Mouse (Mus musculus) embryonic facial prominence, embryonic 11.5 days (tissue): ENCODE data around the gene Commd4. TPM values are rescaled to one million over a fixed set of nuclear protein-coding genes. Genes with fewer than 3 reads are reported as not detected.

Source experiments
- ATAC-seq: fragments of 200-750 bp; cut with Nextera tagmentation; replicated peaks from 2 replicates; pipeline ENCODE4 v1.8.0; 2017; ENCODE audit warnings: low read depth; ENCODE audit not compliant: insufficient number of reproducible peaks, low FRiP score, low TSS enrichment
- DNase-seq: peaks from one replicate; pipeline ENCODE4 v3.0.0-alpha.2; 2015; ENCODE audit warnings: low spot score
- H3K27ac ChIP-seq: fragments of 300-500 bp; sonication (generic); replicated peaks from 2 replicates; pipeline ENCODE4 v1.5.1; 2014; ENCODE audit warnings: mild to moderate bottlenecking, low read depth, low read length, control low read depth
- H3K27me3 ChIP-seq: fragments of 300-500 bp; sonication (generic); 2 replicates; pipeline ENCODE4 v1.6.1; 2014; ENCODE audit warnings: mild to moderate bottlenecking, low read length, moderate library complexity, mixed read lengths; ENCODE audit not compliant: control insufficient read depth, insufficient read depth
- H3K36me3 ChIP-seq: fragments of 300-500 bp; sonication (generic); replicated peaks from 2 replicates; pipeline ENCODE4 v1.6.1; 2014; ENCODE audit warnings: low read depth, mild to moderate bottlenecking, low read length, moderate library complexity, mixed read lengths; ENCODE audit not compliant: control insufficient read depth, insufficient read depth
- H3K4me1 ChIP-seq: fragments of 300-500 bp; sonication (generic); 2 replicates; pipeline ENCODE4 v1.6.1; 2014; ENCODE audit warnings: low read length, mixed read lengths; ENCODE audit not compliant: control insufficient read depth, insufficient read depth
- H3K4me2 ChIP-seq: fragments of 300-500 bp; sonication (generic); 2 replicates; pipeline ENCODE4 v1.6.1; 2014; ENCODE audit warnings: low read depth, mild to moderate bottlenecking, control low read depth, low read length, moderate library complexity
- H3K4me3 ChIP-seq: fragments of 300-500 bp; sonication (generic); 2 replicates; pipeline ENCODE4 v1.5.1; 2014; ENCODE audit warnings: low read depth, low read length, control low read depth
- H3K9ac ChIP-seq: fragments of 300-500 bp; sonication (generic); replicated peaks from 2 replicates; pipeline ENCODE4 v1.6.1; 2014; ENCODE audit warnings: mild to moderate bottlenecking, control low read depth, low read length
- H3K9me3 ChIP-seq: fragments of 300-500 bp; sonication (generic); replicated peaks from 2 replicates; pipeline ENCODE4 v1.6.1; 2016; ENCODE audit warnings: mild to moderate bottlenecking, low read length, inconsistent platforms, mixed read lengths; ENCODE audit not compliant: control insufficient read depth
- WGBS: fragments of 180-500 bp; shearing (Covaris S2); extraction: QIAGEN DNeasy Blood & Tissue Kit; methylation state at CpG from one replicate; pipeline ENCODE4 v1.1.7; 2014; 5-methylcytosine and 5-hydroxymethylcytosine counted together
- polyA plus RNA-seq: library from polyadenylated mRNA; unstranded; fragments of >200 nt; fragmentation: Nextera tagmentation; extraction: Ambion mirVana; gene quantifications from 2 replicates; pipeline ENCODE4 v1.2.1, GENCODE M21; 2014

Commd4 gene
- polyA plus RNA-seq, 1 experiment from 2014 or later = 70.8 TPM

GRCm38 (mm10) chr9:57139571-57139970 is 18.6 kb downstream of the Commd4 start:
- ATAC-seq (no peak), DNase-seq (no peak)
- no peak overlapping the region for H3K4me2 ChIP-seq
- H3K9ac ChIP-seq = no peak overlapping the region
- H3K4me3 ChIP-seq = no peak overlapping the region
- H3K27me3 ChIP-seq = no peaks in the 10 kb centered on the region
- WGBS = 93% methylated on average over 5 of the region's 5 CpGs
- no peaks in the 10 kb centered on the region for H3K9me3 ChIP-seq
- H3K36me3 ChIP-seq = peaks cover 5% of the 10 kb centered on the region
- no peaks in the 10 kb centered on the region for H3K4me1 ChIP-seq
- no peak overlapping the region for H3K27ac ChIP-seq

- Histone ChIP-seq H3K27ac (no peak overlapping the region), H3K4me3 (no peak overlapping the region), H3K4me1 (no peaks in the 10 kb centered on the region), H3K9me3 (no peaks in the 10 kb centered on the region), H3K27me3 (no peaks in the 10 kb centered on the region), H3K9ac (no peak overlapping the region), H3K36me3 (peaks cover 5% of the 10 kb centered on the region), H3K4me2 (no peak overlapping the region)
- WGBS = 92% methylated on average over 9 of the region's 9 CpGs
- no peak for ATAC-seq
- DNase-seq = no peak
Measured at GRCm38 (mm10) chr9:57139110-57139509, 19.0 kb downstream of the Commd4 start.

GRCm38 (mm10) chr9:57138507-57138906 is 19.6 kb downstream of the Commd4 start:
- Histone ChIP-seq H3K4me1 (no peaks in the 10 kb centered on the region), H3K9me3 (no peaks in the 10 kb centered on the region), H3K4me2 (no peak overlapping the region), H3K4me3 (no peak overlapping the region), H3K36me3 (peaks cover 5% of the 10 kb centered on the region), H3K27ac (no peak overlapping the region), H3K9ac (no peak overlapping the region), H3K27me3 (no peaks in the 10 kb centered on the region)
- DNase-seq (no peak), ATAC-seq (no peak)
- WGBS = 83% methylated on average over 6 of the region's 6 CpGs

GRCm38 (mm10) chr9:57137777-57138176 is 20.4 kb downstream of the Commd4 start:
- no peak overlapping the region for H3K4me3 ChIP-seq
- DNase-seq (no peak), ATAC-seq (no peak)
- peaks cover 5% of the 10 kb centered on the region for H3K36me3 ChIP-seq
- H3K27me3 ChIP-seq = no peaks in the 10 kb centered on the region
- no peak overlapping the region for H3K27ac ChIP-seq
- no peak overlapping the region for H3K9ac ChIP-seq
- no peak overlapping the region for H3K4me2 ChIP-seq
- H3K9me3 ChIP-seq = no peaks in the 10 kb centered on the region
- no peaks in the 10 kb centered on the region for H3K4me1 ChIP-seq
- 82% methylated on average over 9 of the region's 9 CpGs for WGBS

GRCm38 (mm10) chr9:57137246-57137645 is 20.9 kb downstream of the Commd4 start:
- ATAC-seq = no peak

GRCm38 (mm10) chr9:57130577-57131433 is 27.3 kb downstream of the Commd4 start, which contains the start of gene Man2c1:
Gene Man2c1, plus strand, starts transcription at chr9:57130690.
- DNase-seq (peak; percentile 96), ATAC-seq (peak; percentile 90)
- Histone ChIP-seq H3K9ac (peak within 1 kb of the TSS; percentile 76), H3K27me3 (no peaks in the 10 kb centered on the region), H3K4me2 (peak within 1 kb of the TSS; percentile 93), H3K9me3 (no peaks in the 10 kb centered on the region), H3K27ac (peak within 1 kb of the TSS; percentile 86), H3K4me3 (peak within 1 kb of the TSS; percentile 68), H3K36me3 (peaks cover 5% of the 10 kb centered on the region), H3K4me1 (no peaks in the 10 kb centered on the region)
- WGBS = under 1% methylated on average over 57 of the region's 58 CpGs

More at GRCm38 (mm10) chr9:57137246-57137645, 20.9 kb downstream of the Commd4 start:
- Histone ChIP-seq H3K27me3 (no peaks in the 10 kb centered on the region), H3K4me1 (no peaks in the 10 kb centered on the region), H3K36me3 (peaks cover 5% of the 10 kb centered on the region), H3K4me3 (no peak overlapping the region), H3K27ac (no peak overlapping the region), H3K9ac (no peak overlapping the region), H3K4me2 (no peak overlapping the region), H3K9me3 (no peaks in the 10 kb centered on the region)
- DNase-seq = no peak
- WGBS = 82% methylated on average over 6 of the region's 6 CpGs

- Histone ChIP-seq H3K4me2 (no peak overlapping the region), H3K9ac (no peak overlapping the region), H3K4me1 (no peaks in the 10 kb centered on the region), H3K9me3 (no peaks in the 10 kb centered on the region), H3K27me3 (no peaks in the 10 kb centered on the region), H3K36me3 (peaks cover 5% of the 10 kb centered on the region), H3K27ac (no peak overlapping the region), H3K4me3 (no peak overlapping the region)
- DNase-seq = no peak
- ATAC-seq = no peak
Measured at GRCm38 (mm10) chr9:57129641-57130040, 28.5 kb downstream of the Commd4 start.

- H3K27me3 ChIP-seq = no peaks in the 10 kb centered on the region
- no peaks in the 10 kb centered on the region for H3K4me1 ChIP-seq
- no peak overlapping the region for H3K4me3 ChIP-seq
- H3K4me2 ChIP-seq = no peak overlapping the region
- H3K36me3 ChIP-seq = peaks cover 20% of the 10 kb centered on the region
- DNase-seq (no peak), ATAC-seq (no peak)
- H3K27ac ChIP-seq = no peak overlapping the region
- H3K9me3 ChIP-seq = no peaks in the 10 kb centered on the region
- no peak overlapping the region for H3K9ac ChIP-seq
- WGBS = 93% methylated on average over 13 of the region's 13 CpGs
Measured at GRCm38 (mm10) chr9:57117261-57117755, 40.8 kb downstream of the Commd4 start.
